Mouse (Mus musculus): ENCODE measurements around the gene Fbxl18.
A peak's percentile ranks its signal among the peaks of the same experiment; 100 is the strongest.

Fbxl18 gene

DNA sequence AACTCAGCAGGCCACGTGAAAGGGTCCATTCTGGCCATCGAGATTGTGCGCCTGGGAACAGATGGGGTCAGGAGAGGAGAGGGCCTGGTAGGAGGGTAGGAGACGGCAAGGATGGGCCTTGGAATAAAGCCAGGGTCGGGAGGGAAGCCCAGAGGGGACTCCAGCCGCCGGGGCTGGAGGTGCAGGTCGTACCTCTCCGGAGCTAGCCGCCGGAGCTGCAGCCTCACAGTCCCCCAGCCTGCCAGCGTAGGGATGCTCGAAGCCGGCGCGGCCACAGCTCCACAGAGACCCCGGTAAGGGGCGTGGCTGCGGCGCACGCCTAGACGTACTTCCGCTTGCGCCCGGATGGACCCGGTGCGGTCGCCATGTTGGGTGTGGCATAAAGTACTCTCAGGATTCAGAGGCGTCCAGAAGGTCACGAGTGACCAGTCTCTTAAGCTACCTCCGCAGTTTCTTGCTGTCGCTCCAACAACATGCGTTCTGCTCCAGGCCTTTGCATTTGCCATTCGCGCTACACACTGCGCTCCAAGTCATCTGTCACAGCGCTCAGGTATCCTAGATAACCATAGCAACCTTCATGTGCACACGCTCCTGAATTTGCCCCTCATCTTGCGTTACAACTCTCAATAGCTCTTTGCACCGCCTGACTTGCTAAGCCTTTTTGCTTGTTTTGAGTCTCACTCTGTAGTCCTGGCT, at the start of gene Fbxl18:
Fbxl18 (minus strand) TSS at position 504 of the 696 bp plus-strand sequence.
- peak; percentile 91 for DNase-seq (ENCODE audit: low read depth, low spot score)

DNA sequence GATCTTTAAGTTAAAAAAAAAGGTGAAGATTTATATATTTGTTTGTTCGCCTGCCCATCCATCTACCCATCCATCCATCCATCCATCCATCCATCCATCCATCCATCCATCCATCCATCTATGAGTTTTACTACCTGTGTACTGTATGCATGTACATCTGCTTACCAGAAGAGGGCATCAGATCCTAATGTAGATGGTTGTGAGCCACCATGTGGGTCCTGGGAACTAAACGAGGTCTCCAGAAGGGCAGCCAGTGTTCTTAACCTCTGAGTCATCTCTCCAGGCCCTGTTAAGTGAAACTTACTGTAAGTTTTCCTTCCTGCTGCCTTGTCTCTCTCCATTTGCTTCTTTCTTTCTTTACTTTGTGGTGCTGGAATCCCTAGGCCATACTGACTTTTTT, 45.2 kb upstream of the Fbxl18 start:
- DNase-seq (ENCODE audit: low read depth, low spot score): no peak

DNA sequence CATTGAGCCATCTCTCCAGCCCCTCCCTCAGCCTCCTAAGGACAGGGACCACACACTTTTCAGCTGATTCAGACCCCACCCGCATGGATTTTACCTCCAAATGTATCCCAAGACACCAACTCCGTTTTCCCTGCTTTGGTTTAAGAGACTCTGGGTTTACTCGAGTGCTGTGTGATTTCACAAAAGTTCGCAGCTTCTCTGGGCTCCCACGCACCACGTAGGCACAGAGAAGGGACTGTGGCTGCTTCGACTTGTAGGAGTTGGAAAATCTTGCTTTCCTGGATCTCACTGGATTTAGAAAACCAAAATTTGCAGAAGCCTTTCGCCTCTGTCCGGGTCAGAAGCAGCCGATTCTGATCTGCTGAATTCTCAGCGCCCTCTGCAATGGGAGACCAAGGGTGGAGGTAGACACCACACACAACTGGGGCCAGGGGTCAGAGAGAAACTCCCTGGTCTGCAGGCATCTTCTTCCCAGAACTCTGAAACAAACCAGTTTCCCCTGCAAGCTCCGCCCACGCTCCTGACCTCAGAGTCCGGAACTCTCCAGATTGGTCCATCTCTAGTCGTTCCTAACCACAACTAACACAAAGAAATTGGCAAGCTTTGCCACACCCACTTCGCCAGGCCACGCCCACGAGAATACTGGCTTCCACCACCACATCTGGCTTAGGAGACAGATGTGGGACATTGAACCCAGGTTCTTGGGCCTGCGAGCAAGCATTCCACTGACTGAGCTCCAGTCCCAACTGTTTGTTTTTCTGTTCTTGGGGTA, 42.9 kb upstream of the Fbxl18 start:
- DNase-seq (ENCODE audit: low read depth, low spot score): peak; percentile 74

DNA sequence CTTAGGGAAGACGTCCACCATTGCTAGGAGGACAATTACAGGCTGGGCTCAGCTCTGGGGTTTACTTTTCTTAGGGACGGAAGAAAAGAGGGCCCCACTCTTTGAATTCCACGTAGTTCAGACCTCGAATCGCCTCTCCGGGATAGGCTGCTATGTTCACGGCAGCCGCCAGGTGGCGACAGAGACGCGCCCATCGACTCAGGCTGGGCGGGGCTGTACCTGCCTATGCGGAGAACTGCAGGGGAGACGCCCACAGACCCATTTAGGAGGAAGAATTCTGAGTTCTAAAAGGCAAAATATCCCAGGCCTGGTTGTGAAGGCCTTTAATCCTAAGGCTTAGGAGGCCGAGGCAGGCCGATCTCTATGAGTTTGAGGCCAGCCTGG, 41.1 kb upstream of the Fbxl18 start:
- peak; percentile 88 for DNase-seq (ENCODE audit: low read depth, low spot score)

DNA sequence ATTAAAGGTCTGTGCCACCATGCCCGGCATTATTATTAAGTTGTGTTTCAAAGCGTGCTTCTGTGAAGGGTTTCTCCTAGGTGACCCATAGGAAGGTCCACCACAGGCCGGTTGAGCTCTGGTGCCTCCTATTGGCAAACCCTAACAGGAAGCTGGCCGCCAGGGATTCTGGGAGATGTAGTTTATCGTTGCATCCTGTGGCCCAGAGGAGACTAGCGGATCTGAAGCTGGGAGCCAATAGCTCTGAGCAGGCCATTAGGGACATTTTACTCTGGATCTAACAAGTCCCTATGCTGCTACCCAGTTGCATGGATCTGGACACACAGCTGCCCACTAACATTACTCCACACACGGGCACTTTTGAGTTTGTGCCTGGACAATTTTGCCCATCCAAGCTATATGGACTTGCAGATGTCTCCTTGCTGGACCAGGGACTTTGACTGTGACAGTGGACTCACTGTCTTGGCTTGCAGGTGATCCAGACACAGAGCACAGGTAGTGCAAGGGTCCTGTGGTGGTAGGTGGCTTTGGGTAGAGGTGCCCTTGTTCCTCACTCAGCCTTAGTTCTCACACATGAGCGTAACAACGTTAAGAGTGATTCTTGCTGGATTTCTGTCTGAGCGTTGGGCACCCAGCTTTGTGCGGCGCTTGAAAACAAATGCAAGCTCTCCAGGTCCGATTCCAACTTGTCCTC, 40.6 kb upstream of the Fbxl18 start:
- peak; percentile 65 for DNase-seq (ENCODE audit: low read depth, low spot score)

DNA sequence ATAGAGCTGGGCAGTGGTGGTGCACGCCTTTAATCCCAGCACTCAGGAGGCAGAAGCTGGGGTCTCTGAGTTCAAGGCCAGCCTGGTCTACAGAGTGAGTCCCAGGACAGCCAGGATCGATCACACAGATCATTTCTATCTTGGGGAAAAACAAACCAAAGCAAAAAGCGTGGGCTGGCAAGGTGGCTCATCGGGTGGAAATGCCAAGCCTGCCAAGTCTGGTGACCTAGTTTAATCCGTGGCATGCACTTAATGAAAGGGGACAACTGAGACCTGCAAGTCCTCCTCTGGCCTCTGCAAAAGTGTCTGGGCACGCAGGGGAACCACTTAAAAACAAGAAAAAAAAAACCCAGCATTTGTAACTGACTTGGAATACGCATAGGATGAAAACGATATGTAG, 37.5 kb upstream of the Fbxl18 start:
- no peak for DNase-seq (ENCODE audit: low read depth, low spot score)

DNA sequence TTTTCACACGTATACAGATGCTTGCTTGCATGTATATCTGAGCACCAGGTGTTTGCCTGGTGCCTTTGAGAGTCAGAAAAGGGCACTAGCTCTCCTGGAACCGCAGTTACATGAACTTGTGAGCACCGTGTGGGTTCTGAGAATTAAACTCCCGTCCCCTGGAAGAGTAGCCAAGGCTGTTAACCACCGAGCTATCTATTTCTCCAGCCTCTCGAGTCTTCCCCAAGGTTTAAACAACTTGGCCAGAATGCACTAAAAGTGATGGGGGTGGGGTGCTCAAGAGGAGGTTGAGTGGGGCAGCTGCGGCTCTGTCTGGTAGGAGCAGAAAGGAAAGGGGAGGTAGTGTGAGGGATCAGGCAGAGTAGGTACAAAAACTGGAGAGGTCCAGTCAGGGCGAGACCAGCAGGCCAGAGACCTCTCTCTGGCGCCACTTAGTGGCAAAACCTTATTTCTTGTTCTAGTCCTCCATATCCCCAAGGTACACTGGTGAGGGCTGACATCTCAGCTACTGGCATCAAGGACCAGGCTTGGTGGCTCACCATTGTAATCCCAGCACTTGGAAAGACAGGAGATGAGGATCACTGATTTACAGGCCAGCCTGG, 37.0 kb upstream of the Fbxl18 start:
- DNase-seq (ENCODE audit: low read depth, low spot score): peak; percentile 85

DNA sequence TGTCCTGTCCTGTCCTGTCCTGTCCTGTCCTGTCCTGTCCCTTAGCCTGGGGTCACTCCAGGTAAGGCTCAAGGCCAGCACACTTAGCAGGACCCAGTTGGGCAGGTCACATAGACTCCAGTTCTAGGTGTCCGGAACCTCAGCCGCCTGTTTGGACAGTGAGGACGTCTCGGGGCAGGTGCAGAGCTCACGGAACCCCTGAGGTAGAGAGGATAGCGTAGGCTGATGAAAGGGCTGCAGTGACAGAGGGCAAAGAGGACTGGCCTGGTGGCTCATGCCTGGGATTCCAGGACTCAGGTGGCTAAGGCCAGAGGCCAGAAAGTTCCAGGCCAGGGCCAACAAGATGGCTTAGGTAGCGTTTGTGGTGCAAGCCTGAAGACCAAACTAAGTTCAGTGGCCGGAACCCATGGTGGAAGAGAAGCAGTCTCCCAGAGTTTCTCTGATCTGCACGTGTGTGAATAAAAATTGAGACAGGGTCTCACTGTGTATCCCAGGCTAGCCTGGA, 36.1 kb upstream of the Fbxl18 start:
- DNase-seq (ENCODE audit: low read depth, low spot score): peak; percentile 45

DNA sequence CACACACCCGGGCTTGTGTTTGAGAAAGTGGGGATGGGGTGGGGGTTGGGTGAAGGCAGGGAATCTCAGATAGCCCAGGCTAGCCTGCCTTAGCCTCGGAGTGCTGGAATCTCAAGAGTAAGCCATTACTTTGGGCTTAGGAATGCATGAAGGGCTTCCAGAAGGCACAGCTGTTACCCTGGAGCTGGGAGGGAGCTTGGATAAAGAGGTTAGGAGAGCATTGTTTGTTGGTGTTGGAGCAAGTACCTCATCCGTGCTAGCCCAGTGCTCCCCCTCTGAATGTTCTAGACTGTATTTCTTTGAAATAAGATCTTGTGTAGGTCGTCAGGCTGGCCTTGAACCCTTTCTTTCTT, 34.2 kb upstream of the Fbxl18 start:
- no peak for DNase-seq (ENCODE audit: low read depth, low spot score)

DNA sequence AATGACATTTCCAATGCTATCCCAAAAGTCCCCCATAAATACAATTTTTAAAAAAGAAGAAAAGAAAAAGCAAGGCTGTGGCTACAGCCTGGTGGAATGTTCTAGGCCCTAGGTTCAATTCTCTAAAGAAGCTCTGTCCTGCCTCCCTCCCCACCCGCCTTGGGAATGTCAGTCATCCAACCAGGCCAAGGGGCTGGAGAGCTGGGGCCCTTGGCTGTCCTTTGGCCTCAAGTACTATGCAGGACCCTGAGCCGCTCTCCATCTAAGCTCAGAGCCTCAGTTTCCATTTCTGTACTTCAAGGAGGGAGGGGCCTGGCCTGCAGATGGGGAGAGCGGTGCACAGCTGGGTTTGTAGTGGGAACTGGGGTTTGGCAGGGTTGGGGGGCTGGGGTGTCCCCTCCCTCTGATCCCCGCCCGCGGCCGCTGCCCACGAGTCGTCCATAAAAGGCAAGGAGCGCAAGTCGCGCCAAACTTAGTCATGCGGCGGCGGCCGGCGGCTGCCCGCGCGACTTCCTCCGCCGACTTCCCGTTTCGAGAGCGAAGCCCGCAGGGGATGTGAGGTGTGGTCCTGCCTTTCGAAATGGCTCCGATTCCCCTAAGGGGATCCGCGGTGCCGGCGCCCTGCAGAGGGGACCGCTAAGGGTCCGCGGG, 33.7 kb upstream of the Fbxl18 start:
- peak; percentile 82 for DNase-seq (ENCODE audit: low read depth, low spot score)

DNA sequence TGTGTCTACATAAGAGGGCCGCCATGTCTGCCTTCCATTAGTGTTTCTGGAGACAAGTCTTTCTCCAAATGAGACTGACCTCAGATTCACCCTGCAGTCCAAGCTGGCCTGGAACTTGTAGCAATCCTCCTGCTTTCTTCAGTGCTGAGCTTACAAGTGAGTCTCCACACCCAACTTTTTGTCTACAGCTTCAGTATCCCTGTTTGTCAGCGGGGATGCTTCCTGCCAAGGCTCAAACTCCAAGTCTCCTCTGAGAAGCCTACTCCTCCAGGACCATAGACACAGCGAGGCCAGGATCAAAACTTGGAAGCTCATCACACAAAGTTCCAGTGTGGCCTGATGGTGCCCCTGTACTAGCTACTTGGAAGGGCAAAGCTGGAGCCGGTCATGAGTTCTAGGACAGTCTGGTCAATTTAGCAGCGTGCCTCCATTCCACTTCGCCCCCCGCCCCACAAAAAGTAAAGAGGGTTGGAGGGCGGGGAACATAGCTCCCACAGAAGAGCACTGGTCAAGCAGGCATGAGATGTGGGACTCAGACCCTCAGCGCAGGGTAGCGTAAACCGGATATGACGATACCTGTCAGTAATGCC, 32.2 kb upstream of the Fbxl18 start:
- no peak for DNase-seq (ENCODE audit: low read depth, low spot score)

DNA sequence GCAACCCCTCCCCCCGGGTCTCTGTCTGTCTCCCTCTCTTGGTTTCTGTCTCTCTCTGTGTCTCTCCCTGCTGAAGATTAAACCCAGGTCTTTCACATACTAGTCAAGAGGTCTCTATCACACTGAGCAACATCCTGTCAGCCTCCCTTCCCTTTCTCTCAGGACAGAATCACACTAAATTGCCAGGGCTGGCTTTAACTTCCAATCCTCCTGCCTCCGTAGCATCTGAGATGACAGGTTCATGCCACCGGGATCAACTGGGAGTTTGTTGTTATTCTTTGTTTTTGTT, 31.7 kb upstream of the Fbxl18 start:
- peak; percentile 62 for DNase-seq (ENCODE audit: low read depth, low spot score)

DNA sequence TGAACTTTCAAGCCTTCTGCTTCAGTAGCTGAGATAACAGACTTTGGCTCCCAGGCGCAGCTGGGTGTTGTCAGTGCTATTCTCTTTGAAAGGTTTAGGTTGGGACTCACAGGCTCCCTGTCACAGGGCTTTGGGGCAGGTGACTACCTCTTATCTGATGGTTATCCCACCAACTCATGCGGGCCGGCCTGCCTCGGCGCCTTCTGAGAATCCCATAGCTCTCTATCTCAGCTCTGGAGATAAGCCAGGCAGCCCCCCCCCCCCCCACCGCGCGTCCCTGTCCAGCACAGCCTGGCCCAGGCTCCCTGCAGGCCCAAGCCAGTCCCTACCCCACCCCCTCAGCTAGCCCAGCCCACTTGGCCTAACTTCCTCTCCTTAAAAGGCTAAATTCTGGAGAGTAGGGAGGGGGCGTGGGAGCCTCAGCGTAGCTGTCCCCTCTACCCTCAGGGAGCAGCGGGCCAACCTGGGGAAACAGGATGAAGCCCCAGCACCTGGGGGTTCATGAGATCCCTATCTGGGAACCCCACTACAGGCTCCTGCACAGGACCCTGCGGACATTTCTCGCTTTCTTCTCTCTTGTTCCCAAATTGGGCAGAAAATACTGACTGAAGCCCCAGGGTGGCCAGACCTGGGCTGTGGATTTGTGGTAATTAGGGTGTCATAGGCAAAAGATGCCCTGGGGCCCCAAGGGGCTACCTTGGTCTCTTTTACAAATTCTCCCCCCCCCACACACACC, 31.2 kb upstream of the Fbxl18 start:
- DNase-seq (ENCODE audit: low read depth, low spot score): peak; percentile 54

DNA sequence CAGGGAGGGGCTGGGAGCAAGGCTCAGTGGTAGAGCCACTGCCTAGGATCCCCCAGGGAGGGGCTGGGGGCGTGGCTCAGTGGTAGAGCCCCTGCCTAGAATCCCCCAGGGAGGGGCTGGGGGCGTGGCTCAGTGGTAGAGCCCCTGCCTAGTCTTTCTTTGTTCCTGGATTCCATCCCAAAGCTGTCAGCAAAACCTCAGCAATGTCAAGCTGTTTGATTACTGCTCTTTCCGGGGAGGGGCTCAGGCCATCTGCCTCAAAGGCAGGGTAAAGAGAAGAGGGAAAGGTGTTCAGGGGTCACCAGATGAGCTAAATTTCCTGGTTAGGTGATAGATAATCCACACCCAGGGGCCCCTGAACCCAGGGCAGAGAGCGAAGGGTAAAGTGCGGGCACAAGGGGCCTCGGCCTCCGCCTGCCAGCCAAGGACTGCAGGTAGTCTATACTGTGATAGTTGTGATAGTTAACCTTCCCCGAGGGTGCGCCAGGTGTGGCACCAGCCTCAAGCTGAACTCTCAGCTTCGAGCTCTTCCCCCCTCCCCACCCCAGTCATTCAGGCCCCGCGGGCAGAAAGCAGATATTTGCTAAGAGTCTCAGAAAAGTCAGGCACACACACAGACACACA, 29.2 kb upstream of the Fbxl18 start:
- no peak for DNase-seq (ENCODE audit: low read depth, low spot score)

DNA sequence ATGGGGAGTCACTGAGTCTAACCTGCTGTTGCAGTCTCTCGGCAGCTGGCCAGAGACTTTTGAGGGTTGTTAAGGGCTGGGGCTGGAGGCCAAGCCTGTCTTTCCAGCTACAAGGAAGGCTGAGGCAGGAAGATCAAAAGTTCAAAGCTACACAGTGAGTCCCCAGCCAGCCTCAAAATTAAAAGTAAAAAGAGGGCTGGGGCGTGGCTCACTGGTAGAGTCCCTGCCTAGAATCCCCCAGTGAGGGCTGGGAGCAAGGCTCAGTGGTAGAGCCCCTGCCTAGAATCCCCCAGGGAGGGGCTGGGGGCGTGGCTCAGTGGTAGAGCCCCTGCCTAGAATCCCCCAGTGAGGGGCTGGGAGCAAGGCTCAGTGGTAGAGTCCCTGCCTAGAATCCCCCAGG, 28.6 kb upstream of the Fbxl18 start:
- DNase-seq (ENCODE audit: low read depth, low spot score): no peak

DNA sequence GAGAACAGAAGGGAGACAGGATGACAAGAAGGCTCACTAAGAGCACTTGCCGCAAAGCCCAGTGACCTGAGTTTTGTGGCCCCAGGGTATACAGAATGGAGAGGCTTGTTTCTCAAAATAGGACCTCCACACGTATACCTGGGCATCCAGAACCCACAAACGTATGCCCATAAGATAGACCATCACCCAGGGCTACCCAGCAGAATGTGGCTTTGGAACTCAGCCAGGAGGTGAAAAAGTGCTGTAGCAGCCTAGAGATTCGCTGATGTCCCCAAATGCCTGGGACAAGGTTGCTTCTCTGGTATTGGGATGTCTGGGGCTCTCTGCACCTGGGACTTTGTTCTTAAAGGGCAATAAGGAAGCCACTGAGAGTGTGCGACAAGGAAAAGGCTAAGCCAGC, 27.0 kb upstream of the Fbxl18 start:
- no peak for DNase-seq (ENCODE audit: low read depth, low spot score)

DNA sequence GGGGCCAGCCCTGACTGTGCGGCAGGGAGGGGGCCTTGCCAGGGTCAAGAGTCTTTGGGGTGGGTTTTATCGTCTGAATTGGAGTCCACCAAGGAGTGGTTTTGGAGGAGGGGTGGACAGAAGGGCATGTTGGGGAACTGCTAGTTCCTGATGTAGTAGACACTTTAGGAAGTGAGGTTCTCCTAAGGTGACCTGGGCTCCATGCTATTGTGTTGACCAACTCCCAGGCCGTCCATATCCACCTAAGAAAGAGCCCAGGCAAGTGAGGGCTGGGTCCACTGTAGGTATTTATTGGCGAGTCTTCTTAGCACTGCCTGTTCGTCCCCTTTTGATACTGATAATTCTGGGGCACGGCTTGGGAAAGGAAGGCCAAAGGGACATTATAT, 25.8 kb upstream of the Fbxl18 start:
- no peak for DNase-seq (ENCODE audit: low read depth, low spot score)

DNA sequence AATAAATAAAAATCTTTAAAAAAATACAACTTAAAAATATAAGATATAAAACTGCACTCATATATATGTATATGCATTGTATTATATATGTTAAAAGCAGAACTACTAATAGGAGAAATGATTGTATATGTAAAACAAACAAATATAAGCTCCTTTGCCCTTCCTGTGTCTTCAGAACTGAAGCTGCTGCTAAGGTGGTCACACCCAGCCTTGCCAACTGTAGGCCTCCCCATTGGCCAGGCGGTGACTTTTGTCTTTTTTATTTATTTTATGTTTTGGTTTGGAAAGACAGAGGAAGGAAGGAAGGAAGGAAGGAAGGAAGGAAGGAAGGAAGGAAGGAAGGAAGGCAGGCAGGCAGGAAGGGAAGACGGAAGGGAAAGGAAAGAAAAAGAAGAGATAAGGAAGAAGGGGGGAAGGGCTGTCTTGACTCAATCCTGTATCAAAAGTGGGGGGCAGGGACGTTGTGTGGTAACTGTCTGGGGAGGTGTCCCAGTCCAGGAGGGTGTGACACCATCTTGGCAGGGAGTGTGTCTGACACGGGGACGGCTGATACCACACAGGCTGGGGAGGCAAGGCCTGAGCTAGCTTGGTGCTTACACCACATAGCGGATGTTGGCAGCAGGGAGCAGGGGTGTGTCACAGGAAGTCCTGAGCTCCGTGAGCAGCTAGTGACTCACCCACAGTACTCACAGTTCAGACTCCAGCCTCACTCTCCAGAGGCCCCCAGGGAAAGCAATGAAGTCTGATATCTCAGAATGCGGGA, 25.3 kb upstream of the Fbxl18 start:
- DNase-seq (ENCODE audit: low read depth, low spot score): peak; percentile 94

DNA sequence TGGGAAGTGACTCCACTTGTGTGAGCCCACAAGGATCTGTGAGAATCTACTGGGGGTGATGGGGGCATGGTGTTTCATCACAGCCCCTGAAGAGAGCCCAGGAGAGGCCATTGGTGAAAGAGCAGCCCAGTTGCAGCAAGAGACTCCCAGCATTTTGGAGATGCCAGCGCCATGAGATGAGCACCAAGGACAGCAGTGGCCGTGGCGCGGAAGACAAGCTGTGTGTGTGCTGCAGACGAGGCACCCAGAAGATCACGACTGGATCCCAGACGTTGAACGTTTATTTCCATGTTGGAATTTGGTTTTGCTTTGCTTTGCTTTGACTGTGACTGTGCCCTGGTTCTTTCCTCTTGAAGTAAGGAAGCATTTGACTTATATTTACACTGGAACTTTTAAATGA, 22.2 kb upstream of the Fbxl18 start:
- DNase-seq (ENCODE audit: low read depth, low spot score): no peak

DNA sequence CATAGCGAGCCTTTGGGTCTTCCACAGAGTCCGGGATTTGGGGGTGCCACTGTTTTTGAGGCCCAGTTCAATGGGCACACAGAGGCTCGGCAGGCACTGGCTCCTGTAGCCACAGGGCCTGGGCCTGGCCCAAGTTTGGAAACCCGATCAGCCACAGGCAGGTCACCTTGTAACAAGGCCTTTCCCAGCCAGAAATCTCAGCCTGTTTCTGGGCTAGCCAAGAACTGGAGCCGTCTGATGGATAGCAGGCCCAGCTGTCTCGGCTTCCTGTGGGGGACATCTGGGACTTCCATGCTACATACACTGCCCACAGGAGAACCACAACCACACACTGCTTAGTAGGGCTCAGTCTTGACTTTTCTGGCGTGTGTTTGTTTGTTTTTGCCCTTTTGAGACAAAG, 21.4 kb upstream of the Fbxl18 start:
- no peak for DNase-seq (ENCODE audit: low read depth, low spot score)

All from CD4-positive, CD25-positive, alpha-beta regulatory T cell, adult 2 months (primary cell).